Mouse (Mus musculus) right cerebral cortex, postnatal 36 days (tissue): ENCODE measurements at regions not wholly inside any gene's neighbourhood (a gene's known extent, or its start where the extent isn't known, plus 50 kb on each side); places are given as distances from the start of the nearest gene placed in this dataset.

Experiments used
- DNase-seq, 2 experiments: peaks; one replicate each; pipeline ENCODE4 v3.0.0; 2022; ENCODE audit warnings: low spot score in 2 of 2, mixed read lengths in 1 of 2

DNA sequence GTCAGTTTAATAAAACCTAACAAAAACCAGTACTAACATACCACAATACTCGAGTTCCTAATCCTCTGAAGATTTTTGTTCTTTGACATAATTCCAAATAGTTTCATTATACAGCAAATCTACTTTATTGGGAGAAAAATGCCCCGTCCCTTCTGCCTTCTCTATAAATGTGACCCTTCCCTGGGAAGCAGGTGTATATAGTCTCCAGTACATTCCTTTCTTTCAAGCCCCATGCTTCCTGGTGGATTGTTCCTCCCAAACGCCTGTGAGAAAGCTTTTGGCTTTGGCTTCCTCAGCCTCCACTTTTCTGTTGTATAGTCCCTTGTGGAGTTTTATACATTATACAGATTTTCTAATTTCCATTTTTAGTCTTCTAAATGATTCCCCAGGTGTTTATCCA, 1001.8 kb upstream of the Tenm3 start:
- no peak for DNase-seq

GRCm38 (mm10) chr8:49831970-49832369, 988.2 kb upstream of the Tenm3 start:
- DNase-seq, result no peak

- DNase-seq, result peak; percentile 28 to 39
Measured at GRCm38 (mm10) chr8:49829345-49829744, 985.6 kb upstream of the Tenm3 start.

DNA sequence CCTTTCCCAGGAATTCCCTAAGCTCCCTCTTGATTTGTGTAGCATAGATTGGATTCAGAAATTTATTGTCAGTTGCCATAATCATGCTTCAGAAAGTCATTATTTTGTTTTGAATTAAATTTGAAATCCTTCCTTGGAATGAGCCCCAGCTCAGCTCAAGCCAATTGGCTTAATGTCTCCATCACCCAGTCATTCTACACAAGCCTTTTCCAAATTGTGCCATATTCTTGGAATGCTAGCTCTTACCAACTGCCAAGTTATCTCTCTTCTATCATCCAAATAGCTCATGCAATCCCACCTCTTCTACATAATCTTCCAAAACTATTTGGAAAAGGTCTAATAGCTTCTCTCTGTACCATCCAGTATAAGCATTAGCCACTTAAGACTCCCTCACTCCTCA, 982.5 kb upstream of the Tenm3 start:
- no peak for DNase-seq

GRCm38 (mm10) chr8:49825000-49825399, 981.2 kb upstream of the Tenm3 start:
- no peak for DNase-seq

DNA sequence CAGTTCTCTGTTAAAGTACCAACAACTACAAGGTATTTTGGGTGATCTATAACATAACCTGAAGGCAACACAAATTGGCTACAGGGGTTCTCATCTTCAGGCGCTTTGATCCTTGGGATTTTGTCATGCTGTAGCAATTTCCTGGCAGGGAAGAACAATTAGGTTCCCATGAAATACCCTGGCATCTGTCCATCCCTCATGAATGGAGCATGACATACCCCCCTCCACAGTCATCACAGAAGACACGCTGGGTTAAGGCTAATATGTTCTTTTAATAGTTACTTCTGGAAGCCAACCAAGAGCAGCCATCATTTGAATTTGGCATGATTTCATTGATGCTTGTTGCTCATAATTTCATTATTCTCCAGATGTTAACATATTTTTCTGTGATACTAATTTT, 979.0 kb upstream of the Tenm3 start:
- DNase-seq, result no peak

DNA sequence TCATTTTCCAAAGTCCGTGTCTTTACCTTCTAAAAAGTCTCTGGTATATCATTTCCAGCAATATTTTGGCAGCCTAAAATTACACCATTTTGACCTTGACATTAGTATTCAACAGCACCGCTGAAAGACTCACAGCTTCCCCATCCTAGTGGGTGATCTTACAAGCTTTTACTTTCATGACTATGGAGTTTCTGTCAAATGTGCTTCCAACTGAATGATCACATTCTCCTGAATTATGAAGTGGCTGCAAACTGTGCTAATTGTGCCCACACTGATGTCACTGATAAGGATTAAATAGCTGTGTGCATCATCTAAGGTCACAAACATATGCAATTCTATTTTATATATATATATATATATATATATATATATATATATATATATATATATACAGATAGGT, 955.5 kb upstream of the Tenm3 start:
- no peak for DNase-seq

- no peak for DNase-seq
Measured at GRCm38 (mm10) chr8:49796741-49797140, 953.0 kb upstream of the Tenm3 start.

DNA sequence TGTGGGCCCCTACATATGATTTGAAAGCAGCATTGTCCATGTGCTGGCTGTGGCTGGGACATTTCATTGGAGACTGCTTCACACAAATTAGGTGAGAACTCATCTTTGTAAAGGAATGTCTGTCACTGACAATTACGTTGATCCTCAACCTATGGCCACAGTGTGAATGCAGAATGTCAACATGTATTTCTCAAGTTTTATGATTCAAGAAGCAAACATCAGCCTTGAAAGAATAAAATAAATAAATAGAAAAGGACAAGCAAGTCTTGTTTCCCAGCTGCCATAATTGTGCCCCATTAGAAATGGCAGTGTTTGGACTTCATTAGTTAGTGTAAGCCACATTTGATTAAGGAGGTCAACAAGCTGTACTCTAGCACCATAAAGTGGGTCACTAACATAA, 950.7 kb upstream of the Tenm3 start:
- DNase-seq, result no peak

DNA sequence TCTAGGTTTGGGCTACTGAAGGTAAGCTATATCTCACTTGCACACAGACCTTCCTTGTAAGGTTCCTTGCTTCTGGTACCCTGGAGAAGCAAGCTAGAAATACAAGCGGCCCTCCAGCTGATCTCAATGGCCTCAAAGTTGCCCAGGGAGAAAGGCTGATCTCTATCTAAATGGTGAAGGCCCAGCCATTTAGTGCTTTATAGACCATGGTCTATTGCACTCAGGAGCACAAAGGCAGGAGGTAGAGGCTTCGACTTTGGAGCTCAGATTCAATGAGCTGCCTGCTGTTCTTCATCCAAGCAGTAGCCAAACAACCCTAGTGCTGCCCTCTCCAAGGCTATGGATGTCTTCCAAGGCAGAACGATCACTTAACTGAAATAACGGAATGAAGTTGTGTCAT, 926.1 kb upstream of the Tenm3 start:
- no peak for DNase-seq

- peak in 1 of 2 experiments; percentile 0 for DNase-seq
Measured at GRCm38 (mm10) chr8:49738043-49738442, 894.3 kb upstream of the Tenm3 start.

- no peak for DNase-seq
Measured at GRCm38 (mm10) chr8:49729156-49729555, 885.4 kb upstream of the Tenm3 start.

- DNase-seq, result no peak
Measured at GRCm38 (mm10) chr8:49712371-49712770, 868.6 kb upstream of the Tenm3 start.

GRCm38 (mm10) chr8:49708701-49709100, 865.0 kb upstream of the Tenm3 start:
- DNase-seq, result no peak

- DNase-seq, result no peak
Measured at GRCm38 (mm10) chr8:49699058-49699457, 855.3 kb upstream of the Tenm3 start.

DNA sequence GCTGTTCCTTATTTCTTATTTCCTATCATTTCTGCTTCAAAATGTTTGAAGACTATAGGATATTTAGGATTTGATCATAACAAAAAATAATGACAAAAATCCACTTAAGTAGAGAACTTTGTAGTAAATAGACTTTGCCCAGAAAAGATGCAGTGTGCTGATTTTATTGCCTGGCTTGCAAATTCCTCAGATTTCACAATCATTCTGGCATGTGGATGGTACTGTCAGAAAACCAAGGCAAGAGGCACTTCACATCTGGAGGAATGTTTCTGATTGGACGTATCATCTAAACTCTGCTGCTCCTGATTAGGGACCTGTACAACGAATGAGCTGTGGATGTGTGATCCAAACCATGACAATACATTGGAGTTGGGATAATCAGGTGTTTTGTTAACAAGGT, 853.0 kb upstream of the Tenm3 start:
- DNase-seq, result no peak
